Mouse (Mus musculus): Measurements from ENCODE around the gene Daxx.
"Not testable (repeated sequence)": the region's sequence is repeated elsewhere in the genome, so short reads cannot be mapped to it uniquely, and the experiment has no call there.

Gene Daxx

DNA sequence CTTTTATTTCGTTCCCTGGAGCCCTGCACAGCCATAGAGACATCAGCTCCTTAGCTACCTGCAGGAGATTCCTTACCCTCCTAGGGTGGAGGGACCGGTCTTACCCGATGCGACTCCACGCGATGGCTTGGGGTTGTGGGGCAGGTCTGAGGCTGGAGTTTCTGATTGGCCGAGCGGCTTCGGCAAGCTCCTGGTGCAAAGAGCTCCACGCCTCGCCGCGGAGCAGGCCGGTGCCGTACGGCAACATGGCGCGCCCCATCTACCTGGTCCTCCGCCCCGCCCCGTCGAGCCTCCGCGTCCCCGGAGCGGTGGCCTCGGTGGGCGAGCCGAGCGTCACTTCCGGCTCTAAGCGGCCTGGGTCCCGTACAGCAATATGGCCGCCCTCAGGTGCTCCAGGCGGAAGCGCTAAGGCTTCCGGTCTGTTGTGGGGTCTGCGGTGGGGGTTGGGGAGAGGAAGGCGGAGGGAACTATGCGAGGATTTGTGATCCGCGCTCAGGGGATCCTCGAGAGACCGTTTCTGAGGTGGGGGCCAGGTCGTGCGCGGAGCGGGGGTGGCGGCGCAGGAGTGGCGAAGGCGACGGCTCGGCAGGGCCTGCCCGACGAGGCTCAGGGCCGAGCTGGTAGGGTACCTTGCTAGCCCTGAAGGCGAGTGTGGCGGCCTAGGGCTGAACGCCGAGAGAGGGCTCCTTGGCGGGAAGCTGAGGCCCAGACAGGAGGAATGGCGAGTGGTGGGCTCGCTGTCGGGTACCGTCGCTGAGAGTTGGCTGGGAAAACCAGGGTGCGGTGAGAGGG is at the start of gene Daxx:
Gene Daxx (plus strand): TSS at position 338 of the 792 bp plus-strand sequence.
- DNase-seq, result peak; percentile 99

DNA sequence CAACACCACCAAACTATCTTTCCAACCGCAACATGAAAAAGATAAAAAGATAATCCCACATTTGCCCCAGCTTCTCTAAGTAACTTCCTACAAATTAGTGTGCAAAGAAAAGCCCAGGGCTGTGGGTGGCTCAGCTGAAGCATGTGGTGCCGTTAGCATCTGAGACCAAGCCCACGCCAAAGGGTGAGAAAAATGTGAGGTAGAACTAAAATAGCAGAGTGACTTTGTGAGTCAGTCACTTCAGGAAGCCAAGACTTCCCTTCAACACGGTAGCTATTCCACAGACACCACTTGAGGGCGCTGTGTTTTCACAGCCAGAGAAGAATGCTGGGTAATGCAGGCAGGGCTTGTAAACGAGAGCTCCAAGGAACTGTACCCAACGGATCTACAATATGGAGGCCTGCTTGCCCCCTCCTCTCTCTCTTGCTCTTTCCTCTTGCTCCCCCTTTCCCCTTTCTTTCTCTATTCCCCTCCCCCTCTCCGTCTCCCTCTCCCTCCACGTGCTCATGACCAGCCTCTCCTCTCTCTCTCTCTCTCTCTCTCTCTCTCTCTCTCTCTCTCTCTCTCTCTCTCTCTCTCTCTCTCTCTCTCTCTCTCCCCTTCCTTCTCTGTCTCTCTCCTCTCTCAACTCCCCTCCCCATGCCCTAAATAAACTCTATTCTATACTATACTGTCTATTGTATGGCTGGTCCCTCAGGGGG is 43.7 kb upstream of the Daxx start:
- DNase-seq, result peak; percentile 70

DNA sequence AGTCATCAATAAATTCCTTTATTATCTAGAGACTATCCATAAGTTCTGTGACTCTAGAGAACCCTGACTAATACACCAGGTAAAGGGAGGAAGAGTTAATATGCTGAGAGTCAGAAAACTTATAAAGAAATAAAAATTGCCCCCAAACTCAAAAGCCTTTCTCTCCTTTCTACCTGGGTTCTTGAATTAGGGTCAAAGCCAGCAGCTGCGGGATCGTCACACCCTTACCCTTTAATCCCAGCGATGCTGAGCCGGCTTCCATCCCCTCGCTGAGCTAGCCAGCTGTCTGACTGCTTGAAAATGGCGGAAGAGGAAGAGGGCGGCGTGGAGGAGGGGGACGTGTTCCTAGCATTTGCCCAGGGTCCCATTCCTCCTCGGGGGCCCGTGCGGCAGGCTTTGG is 35.7 kb upstream of the Daxx start, which contains the start of gene Gm7029:
Gene Gm7029 (plus strand): TSS at position 301 of the 400 bp plus-strand sequence.
- DNase-seq, result not testable (repeated sequence)

DNA sequence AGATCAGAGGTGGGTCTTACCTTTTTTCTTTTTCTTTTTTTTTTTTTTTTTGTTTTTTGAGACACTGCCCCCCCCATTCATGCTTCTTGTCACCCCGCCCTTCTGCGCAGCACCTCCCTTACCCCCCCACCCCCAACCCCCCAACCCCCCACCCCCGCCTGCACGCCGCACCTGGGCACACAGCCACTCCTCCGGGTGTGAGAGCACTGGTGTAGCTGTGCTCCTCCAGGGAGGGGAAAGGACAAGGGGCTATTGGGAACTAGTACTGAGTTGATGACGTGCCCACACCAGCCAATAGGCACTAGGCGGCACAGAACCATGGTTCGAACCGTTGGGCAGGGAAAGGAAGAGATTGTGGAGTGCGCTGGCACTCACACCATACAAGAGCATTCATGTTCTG is 34.8 kb upstream of the Daxx start:
- DNase-seq, result peak; percentile 13

DNA sequence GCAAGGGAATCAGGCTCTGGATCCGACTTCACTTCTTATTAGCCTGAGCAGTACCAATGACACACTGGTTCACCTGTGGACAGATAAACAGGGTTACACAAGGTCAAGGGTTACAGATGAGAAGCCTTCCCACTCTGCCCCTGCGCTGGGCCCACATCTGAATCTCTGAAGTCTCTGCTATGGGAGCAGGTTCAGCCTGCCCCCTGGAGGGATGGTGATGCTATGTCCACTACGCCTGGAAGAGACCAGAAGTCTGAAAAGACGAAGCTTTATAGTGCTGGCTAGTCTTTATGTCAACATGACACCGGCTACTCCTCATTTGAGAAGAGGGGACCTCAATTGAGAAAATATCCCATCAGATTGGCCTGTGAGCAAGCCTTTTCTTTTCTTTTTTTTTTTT is 33.4 kb upstream of the Daxx start:
- DNase-seq, result peak; percentile 44

DNA sequence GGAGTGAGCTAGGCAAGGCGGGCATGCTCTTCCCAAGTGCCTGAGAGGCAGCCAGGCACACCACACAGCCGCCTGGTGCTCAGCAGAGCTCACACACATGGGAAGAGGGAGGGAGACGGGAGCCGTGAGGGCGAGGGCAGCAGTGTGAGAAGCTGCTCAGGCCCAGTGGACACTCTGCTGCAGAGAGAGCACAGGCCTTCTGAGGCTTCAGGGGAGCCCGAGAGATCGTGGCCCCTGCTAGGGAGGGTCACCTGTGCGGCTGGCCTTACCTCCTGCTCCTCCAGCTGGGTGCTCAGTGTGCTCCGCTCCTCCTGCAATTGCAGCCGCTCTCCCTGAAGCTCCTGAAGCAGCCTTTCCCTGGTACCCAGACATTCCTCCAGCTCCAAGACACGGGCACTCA is 24.9 kb upstream of the Daxx start:
- DNase-seq, result not testable (repeated sequence)

DNA sequence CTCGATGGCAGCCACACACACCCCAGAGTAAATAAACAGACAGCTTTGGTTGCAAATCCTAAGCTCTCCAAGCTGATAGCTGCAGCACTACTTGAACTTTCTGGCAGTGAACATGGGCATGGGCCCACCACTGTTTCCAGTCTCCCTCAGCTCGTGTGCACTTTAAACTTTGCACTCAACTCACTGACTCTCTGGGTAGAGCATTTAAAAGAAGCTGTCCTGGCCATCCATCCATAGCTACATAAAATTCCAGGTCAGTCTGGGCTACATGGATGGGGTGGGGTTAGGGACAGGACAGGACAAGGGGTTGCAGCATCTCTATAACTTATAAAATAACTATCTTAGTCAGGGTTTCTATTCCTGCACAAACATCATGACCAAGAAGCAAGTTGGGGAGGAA is 21.4 kb upstream of the Daxx start:
- DNase-seq, result not testable (repeated sequence)

DNA sequence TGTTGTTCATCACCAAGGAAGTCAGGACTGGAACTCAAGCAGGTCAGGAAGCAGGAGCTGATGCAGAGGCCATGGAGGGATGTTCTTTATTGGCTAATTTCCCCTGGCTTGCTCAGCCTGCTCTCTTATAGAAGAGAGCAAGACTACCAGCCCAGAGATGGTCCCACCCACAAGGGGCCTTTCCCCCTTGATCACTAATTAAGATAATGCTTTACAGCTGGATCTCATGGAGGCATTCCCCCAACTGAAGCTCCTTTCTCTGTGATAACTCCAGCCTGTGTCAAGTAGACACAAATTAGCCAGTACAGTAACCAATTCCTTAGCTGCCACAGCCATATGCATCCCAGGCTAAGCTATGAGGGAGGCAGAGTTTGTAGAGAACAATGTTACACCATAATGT is 21.0 kb upstream of the Daxx start:
- DNase-seq, result not testable (repeated sequence)

DNA sequence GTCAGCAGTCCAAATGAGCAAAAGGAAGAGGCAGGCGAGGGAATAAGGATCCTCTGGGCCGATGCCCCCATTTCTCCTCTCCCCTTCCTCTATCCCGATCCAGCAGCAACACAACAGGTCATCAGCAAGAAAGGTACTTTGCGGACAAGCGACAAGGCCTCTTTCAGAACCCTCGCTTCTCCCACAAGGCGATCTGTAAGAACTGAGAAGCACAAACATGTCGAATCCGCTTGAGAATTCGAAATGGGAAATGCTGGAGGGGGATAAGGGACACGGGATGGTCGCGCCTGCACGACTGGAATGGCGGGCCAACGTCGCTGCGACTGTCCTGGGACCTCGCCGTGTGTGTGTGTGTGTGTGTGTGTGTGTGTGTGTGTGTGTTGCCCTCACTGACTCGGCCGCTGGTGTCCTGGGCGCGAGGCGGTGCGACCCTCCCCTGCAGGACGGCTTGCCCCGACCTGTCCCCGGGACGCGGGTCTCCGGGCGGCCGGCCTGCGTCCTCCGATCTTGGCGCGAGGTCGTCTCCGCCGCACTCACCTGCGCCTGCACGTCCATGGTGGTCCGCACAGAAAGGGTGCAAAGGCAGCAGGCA is 19.2 kb upstream of the Daxx start:
- DNase-seq, result not testable (repeated sequence)

DNA sequence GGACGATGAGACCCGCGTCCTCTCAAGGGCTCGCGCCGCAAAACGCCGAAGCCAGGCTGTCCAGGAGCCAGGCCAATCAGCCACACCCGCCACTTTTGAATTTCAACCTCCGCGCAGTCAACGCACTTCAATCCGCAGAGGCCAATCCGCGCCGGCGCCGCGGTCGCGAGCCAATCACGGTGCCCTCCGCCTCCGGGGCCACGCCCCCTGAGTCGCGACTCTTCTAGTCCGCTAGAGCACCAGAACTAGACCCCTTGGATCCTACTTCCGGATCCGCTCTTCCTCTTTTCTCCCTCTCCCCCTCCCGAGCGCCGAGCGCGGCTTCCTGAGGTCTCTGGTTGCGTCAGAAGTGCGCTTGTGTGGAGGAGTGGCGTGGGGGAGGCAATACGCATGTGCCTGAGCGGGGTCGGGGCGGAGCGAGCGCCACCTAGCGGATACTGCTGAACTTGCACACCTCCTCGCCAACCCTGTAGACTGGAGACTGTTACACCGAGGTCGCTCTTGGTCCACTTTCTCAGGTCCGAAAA is 18.6 kb upstream of the Daxx start, which contains the start of gene Kifc1:
Gene Kifc1 (minus strand): TSS at position 129 of the 527 bp plus-strand sequence.
- peak; percentile 100 for DNase-seq

DNA sequence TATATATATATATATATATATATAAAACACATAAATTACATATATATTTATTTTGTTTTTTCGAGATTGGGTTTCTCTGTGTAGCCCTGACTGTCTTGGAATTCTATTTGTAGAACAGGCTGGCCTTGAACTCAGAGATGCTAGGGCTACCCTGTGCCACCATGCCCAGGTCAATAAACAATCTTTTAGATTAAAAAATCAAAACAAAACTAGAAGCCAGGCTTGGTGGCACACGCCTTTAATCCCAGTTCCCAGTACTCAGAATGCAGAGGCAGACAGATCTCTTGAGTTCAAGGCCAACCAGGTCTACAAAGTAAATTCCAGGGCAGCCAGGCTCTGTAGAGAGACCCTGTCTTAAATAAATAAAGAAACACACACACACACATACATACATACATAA is 17.9 kb upstream of the Daxx start:
- DNase-seq, result no peak

DNA sequence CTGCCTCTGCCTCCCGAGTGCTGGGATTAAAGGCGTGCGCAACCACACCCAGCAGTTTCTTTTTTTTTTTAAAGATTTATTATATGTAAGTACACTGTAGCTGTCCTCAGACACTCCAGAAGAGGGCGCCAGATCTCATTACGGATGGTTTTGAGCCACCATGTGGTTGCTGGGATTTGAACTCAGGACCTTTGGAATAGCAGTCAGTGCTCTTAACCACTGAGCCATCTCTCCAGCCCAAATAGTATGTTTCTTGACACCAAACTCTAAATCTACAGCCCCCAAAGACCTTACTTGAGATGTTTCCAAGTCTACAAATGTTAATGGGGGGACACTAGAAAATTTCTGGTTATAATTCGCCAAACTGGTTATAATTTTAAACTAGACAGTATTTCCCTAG is 17.3 kb upstream of the Daxx start:
- not testable (repeated sequence) for DNase-seq

DNA sequence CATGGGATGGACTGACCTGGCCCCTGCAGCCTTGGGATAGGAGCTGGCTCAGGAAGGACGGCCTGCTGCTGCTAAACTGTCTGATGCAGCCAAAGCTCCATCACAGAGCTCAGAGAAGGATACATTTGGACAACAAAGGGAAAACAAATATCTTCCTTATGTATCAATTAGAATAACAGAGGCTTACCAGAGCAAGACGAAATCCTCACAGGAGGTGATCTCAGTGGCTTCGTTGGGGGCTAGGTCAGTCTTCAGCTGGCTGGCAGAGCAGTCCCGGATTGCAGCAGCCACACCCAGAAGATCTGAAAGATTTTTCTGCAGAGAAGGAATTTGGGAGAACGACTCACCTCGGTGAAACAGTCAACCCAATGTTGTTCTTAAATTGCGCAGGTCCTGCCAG is 16.8 kb upstream of the Daxx start:
- DNase-seq, result no peak

DNA sequence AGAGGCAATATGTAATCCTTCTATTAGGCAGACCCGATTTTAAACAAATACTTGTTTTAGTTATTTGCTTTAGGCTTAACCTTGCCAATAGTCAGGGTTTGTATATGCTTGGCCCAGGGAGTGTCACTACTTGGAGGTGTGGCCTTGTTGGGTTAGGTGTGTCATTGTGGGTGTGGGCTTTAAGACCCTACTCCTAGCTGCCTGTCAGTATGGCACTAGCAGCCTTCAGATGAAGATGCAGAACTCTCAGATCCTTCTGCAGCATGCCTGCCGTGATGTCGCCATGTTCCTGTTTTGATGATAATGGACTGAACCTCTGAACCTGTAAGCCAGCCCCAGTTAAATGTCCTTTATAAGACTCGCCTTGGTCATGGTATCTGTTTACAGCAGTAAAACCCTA is 16.2 kb upstream of the Daxx start:
- DNase-seq, result not testable (repeated sequence)

DNA sequence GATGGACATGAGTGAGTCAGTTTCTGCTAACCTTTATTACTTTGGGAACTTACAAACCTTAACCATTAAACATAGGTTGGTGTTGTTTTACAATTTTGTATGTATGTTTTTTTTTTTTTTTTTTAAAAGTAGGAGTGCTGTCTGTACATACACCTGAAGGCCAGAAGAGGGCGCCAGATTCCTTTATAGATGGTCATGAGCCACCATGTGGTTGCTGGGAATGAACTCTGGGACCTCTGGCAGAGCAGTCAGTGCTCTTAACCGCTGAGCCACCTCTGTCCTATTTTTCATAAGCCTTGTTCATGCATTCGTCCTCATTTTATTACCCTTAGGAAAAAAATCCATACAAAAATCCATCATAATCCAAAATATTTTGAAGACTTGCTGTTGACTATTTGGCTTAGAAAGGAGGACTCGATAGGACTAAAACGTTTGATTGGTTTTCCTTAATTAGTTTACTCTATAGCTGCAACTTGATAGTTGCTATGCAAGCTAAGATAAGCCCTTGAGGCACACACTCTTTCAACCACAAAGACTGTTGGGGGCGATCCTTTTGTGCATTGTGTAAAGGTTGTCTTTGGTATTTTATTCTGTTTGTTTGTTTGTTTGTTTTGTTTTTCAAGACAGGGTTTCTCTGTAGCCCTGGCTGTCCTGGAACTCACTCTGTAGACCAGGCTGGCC is 12.0 kb upstream of the Daxx start:
- peak; percentile 54 for DNase-seq

DNA sequence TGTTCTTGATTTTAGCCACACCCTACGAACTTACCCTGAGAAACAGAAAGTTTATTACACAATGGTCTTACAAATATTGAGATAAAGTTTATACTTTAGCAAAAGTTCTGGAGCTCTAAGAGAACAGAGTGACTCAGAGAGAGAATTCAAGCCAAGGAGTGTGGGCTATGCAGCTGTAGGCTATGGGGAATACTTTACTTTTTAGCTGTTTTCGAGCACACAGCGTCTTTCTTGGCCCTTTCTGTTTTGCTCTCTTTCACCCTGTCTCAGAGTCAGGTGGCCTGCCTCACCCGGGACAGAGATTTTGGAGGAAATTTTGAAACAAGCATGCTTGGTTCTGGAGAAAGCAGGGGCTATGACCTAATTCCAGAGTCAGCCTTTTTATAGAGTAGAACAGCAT is 11.0 kb upstream of the Daxx start:
- DNase-seq, result not testable (repeated sequence)

DNA sequence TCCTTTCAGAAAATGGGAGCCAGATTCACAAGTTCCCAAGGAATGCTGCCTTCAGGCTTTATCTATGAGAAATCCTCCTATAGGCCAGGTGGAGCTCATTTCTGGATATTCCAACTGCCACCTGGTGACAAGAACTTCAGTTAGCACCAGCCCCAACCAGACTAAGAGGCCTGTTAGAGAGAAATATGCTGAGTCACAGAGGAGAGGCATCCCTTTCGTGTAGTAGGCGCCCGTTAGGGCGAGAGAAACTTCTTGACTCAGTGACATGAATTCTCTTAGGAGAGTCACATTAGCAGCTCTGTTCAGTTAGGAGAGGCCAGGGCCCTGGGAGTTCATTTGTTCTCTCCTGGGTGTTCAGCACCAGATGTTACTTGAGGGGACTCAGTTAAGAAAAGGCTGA is 9.6 kb upstream of the Daxx start:
- no peak for DNase-seq

DNA sequence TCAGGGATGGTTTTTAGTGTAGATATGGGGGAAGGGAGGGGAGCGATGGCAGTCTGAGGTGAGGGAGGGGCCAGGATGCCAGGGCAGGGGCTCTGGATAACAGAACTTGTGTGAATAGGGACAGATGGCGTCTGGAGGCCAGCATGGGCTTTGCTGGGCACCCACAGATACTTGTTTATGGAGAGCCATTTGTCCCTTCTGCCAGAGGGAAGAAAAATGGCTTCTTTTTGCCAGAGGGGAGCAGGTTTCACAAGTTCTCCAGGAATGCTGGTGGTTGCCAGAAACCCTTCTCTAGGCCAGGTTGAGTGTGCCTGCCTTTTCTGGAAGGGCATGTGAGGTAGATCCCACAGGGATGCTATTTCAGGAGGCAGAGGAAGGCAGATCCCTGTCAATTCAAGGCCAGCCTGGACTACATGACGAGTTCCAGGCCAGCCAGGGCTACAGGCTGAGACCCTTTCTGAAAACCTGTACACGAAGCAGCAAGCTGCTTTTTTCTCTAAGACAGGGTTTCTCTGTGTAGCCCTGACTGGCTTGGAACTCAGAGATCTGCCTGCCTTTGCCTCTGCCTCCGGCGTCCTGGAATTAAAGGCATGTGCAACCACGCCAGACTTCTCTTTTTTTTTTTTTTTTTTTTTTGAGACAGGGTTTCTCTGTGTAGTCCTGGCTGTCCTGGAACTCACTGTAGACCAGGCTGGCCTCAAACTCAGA is 8.8 kb upstream of the Daxx start:
- DNase-seq, result no peak

DNA sequence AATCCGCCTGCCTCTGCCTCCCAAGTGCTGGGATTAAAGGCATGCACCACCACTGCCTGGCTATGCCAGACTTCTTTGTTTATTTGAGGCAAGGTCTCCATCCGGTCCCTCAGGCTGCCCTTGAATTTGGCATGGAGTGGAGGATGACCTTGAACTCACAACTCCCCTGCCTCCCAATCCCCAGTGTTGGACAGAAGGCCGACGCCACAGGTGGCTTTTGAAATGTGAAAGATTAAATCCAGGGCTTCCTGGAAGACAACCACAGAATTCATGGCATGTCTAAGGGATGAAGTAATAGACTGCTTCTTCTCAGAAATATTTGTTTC is 8.3 kb upstream of the Daxx start:
- DNase-seq, result no peak

DNA sequence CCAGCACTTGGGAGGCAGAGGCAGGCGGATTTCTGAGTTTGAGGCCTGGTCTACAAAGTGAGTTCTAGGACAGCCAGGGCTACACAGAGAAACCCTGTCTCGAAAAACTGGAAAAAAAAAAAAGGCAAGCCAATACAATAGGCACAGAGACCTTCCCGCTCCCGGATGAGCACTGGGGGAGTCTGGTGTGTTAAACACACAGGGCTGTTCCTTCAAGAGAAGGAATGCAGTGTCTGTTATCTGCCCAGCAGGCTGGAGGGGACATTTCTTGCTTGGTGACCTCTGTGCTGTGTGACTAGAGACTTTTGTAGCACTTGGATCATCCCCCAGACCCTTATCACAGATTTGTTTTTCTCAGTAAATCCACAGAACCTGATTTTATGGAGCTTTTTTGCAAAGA is 7.6 kb upstream of the Daxx start:
- DNase-seq, result no peak

DNA sequence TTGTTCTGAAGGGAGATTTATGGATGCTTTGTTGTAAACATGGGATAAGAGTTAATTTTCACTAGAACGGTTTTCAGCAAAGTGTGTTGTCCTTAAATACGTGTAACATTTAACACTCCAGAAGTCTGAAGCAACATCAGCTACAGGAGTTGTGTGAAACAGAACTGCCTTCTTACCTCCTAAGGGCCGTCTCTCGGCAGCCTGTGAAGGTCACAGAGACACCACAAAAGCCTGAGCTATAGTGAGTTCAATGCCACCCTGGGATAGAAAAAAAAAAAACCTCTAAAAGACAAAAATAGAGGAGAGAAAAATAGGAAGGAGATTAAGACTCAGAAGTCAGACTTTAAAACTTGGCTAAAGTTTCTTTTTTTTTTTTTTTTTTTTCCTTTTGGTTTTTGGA is 7.1 kb upstream of the Daxx start:
- no peak for DNase-seq

DNA sequence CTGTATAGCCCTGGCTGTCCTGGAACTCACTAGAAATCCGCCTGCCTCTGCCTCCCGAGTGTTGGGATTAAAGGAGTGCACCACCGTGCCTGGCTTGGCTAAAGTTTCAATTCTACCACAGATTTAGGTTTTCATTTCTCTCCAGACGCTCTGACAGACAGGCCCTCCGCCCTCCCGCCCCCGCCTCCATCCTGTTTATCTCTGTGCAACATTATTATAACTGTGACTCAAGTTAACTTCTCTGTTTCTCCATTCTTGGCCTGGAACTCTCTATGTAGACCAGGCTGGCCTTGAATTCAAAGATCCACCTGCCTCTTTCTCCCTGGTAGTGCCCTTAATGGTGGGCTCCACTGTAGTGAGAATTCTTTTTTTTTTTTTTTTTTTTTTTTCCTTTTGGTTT is 6.7 kb upstream of the Daxx start:
- no peak for DNase-seq
